Mouse (Mus musculus): Measurements from ENCODE around the gene Dcaf8. TPM values are rescaled to one million over a fixed set of nuclear protein-coding genes. Genes with fewer than 3 reads are reported as not detected.
"Not testable (repeated sequence)": the region's sequence is repeated elsewhere in the genome, so short reads cannot be mapped to it uniquely, and the experiment has no call there.

Gene Dcaf8
- polyA plus RNA-seq, 1 experiment from 2014 or later, result 104 TPM

GRCm38 (mm10) chr1:172240945-172241708 lies 93.2 kb downstream of the Dcaf8 start:
- Histone ChIP-seq H3K27ac (replicated peaks) (peak overlapping the region; percentile 55; the same call in 1 of the 2 replicates), H3K27me3 (no peaks in the 10 kb centered on the region), H3K9me3 (no peaks in the 10 kb centered on the region), H3K4me3 (no peak overlapping the region), H3K4me2 (replicated peaks) (no peak overlapping the region), H3K9ac (replicated peaks) (no peak overlapping the region), H3K36me3 (no peaks in the 10 kb centered on the region), H3K4me1 (0 out of 2 replicates have a peak, but pooled peaks cover 8% of the 10 kb centered on the region)
- 29% methylated on average over 6 of the region's 6 CpGs for WGBS
- no peak for ATAC-seq (replicated peaks)

GRCm38 (mm10) chr1:172242401-172242800 lies 94.5 kb downstream of the Dcaf8 start:
- Histone ChIP-seq H3K27ac (replicated peaks) (peak overlapping the region; percentile 64), H3K4me3 (no peak overlapping the region), H3K4me2 (replicated peaks) (no peak overlapping the region), H3K9ac (replicated peaks) (no peak overlapping the region), H3K27me3 (no peaks in the 10 kb centered on the region), H3K36me3 (no peaks in the 10 kb centered on the region), H3K9me3 (no peaks in the 10 kb centered on the region), H3K4me1 (0 out of 2 replicates have a peak, but pooled peaks cover 8% of the 10 kb centered on the region)
- WGBS, result 7% methylated on average over 2 of the region's 2 CpGs
- ATAC-seq (replicated peaks), result peak; percentile 94

- WGBS, result 35% methylated on average over 16 of the region's 16 CpGs
- Histone ChIP-seq H3K27ac (replicated peaks) (no peak overlapping the region; the same call in 1 of the 2 replicates), H3K36me3 (no peaks in the 10 kb centered on the region), H3K9me3 (no peaks in the 10 kb centered on the region), H3K4me2 (replicated peaks) (0 out of 2 replicates have a peak overlapping the region, but pooled peaks have one; percentile 13), H3K4me3 (no peak overlapping the region), H3K27me3 (no peaks in the 10 kb centered on the region), H3K4me1 (0 out of 2 replicates have a peak, but pooled peaks cover 8% of the 10 kb centered on the region), H3K9ac (replicated peaks) (0 out of 2 replicates have a peak overlapping the region, but pooled peaks have one; percentile 14)
- ATAC-seq (replicated peaks), result no peak; the same call in 1 of the 2 replicates
Measured at GRCm38 (mm10) chr1:172243547-172244205, 95.8 kb downstream of the Dcaf8 start.

GRCm38 (mm10) chr1:172244645-172245044 lies 96.8 kb downstream of the Dcaf8 start:
- H3K9ac ChIP-seq (replicated peaks); H3K27me3 ChIP-seq; H3K4me3 ChIP-seq; H3K4me1 ChIP-seq; H3K36me3 ChIP-seq; H3K27ac ChIP-seq (replicated peaks); H3K4me2 ChIP-seq (replicated peaks); ATAC-seq (replicated peaks); H3K9me3 ChIP-seq: not testable (repeated sequence)
- WGBS, result 58% methylated on average over 23 of the region's 23 CpGs

Other genes starting within 250 kb of the Dcaf8 start
- not detected in 2 replicates for gene Slamf6, start 230.6 kb upstream of the Dcaf8 start, polyA plus RNA-seq (2015; fragmentation: Nextera tagmentation; extraction: Ambion mirVana)
- 48.0 and 51.5 TPM in 2 replicates for gene Vangl2, start 119.6 kb upstream of the Dcaf8 start, polyA plus RNA-seq (2015; fragmentation: Nextera tagmentation; extraction: Ambion mirVana)
- gene Nhlh1, start 90.5 kb upstream of the Dcaf8 start, polyA plus RNA-seq (2015; fragmentation: Nextera tagmentation; extraction: Ambion mirVana), result 3.9 and 4.6 TPM in 2 replicates
- gene Copa, start 65.6 kb upstream of the Dcaf8 start, polyA plus RNA-seq (2015; fragmentation: Nextera tagmentation; extraction: Ambion mirVana), result 207 TPM in 2 replicates
- gene Ncstn, start 65.3 kb upstream of the Dcaf8 start, polyA plus RNA-seq (2015; fragmentation: Nextera tagmentation; extraction: Ambion mirVana), result 104 and 105 TPM in 2 replicates
- gene Pex19, start 21.3 kb upstream of the Dcaf8 start, polyA plus RNA-seq (2015; fragmentation: Nextera tagmentation; extraction: Ambion mirVana), result 155 and 160 TPM in 2 replicates
- 462 and 488 TPM in 2 replicates for gene Pea15a, start 58.7 kb downstream of the Dcaf8 start, polyA plus RNA-seq (2015; fragmentation: Nextera tagmentation; extraction: Ambion mirVana)
- gene Casq1, start 71.8 kb downstream of the Dcaf8 start, polyA plus RNA-seq (2015; fragmentation: Nextera tagmentation; extraction: Ambion mirVana), result 6.2 and 6.4 TPM in 2 replicates
- 0.09 and 0.10 TPM in 2 replicates for gene Atp1a4, start 110.3 kb downstream of the Dcaf8 start, polyA plus RNA-seq (2015; fragmentation: Nextera tagmentation; extraction: Ambion mirVana)
- 137 and 162 TPM in 2 replicates for gene Igsf8, start 113.6 kb downstream of the Dcaf8 start, polyA plus RNA-seq (2015; fragmentation: Nextera tagmentation; extraction: Ambion mirVana)
- 32.2 and 33.1 TPM in 2 replicates for gene Atp1a2, start 150.0 kb downstream of the Dcaf8 start, polyA plus RNA-seq (2015; fragmentation: Nextera tagmentation; extraction: Ambion mirVana)
- gene Kcnj9, start 181.2 kb downstream of the Dcaf8 start, polyA plus RNA-seq (2015; fragmentation: Nextera tagmentation; extraction: Ambion mirVana), result 3.4 and 3.5 TPM in 2 replicates
- gene Kcnj10, start 193.1 kb downstream of the Dcaf8 start, polyA plus RNA-seq (2015; fragmentation: Nextera tagmentation; extraction: Ambion mirVana), result 1.7 and 1.9 TPM in 2 replicates
- gene Pigm, start 228.5 kb downstream of the Dcaf8 start, polyA plus RNA-seq (2015; fragmentation: Nextera tagmentation; extraction: Ambion mirVana), result 4.7 TPM in 2 replicates

All from forebrain, embryonic 15.5 days (tissue).